Mouse (Mus musculus): ENCODE data around the gene Samd1. TPM values are rescaled to one million over a fixed set of nuclear protein-coding genes. Genes with fewer than 3 reads are reported as not detected.
"Not testable (repeated sequence)": the region's sequence is repeated elsewhere in the genome, so short reads cannot be mapped to it uniquely, and the experiment has no call there.

The Samd1 gene
- total RNA-seq, 2 experiments from 2014 or later = 28.4 to 32.3 TPM

DNA sequence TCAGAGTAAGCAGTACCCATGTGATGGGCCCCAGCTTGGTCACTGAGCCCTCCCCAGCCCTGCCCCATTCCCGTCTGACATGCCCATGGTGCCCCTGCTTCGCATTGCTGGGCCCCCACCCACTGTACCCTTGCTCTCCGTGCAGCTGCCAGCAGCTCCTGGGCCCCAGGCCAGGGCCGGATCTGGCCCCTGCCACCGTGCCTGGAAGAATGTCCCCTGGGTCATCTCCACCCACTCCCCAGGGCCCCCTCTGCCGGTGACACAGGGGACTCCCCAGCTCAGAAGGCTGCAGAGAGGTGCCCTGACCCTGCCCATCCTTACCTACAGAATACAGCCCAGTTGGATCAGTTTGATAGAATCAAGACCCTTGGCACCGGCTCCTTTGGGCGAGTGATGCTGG, 16.6 kb upstream of the Samd1 start:
- intact Hi-C loops (cut with DNase I) = no loop called here
- DNase-seq = peak; percentile 79 to 87

DNA sequence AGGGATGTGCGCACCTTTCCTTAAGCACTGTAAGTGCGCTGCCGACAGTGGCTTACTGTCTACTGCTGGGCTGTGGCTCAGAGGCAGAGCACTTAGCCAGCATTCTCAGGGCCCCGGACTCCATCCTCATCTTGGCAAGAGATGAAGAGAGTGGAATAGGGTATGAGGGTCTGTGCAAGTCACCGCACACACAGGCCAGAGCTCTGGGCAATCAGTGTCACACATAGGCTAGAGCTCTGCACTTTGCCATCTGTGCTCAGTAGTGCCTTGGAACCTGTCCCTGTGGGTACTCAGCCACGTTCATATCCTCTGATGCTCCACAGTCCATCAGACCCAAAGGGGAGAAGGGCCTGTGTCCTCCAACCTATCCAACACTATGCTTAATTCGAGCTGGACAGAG, 15.9 kb upstream of the Samd1 start:
- no peak for DNase-seq
- intact Hi-C loops (cut with DNase I) = no loop called here

DNA sequence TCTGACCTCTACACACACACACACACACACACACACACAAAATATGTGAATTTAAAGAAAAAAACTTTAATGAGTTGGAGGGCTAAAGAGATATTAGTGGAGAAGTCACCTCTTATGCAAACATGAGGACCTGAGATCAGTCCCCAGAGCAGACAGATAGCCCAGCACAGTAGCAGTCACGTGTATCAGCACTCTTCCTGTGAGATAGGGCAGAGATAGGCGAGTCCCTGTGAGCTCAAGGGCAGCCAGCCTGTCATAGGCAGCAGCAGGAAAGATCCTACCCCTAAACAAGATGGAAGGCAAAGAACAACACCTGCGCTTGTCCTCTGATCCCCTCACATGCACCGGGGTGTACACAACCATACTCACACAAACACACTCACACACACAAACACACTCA, 15.0 kb upstream of the Samd1 start:
- intact Hi-C loops (cut with DNase I) = no loop called here
- no peak for DNase-seq

DNA sequence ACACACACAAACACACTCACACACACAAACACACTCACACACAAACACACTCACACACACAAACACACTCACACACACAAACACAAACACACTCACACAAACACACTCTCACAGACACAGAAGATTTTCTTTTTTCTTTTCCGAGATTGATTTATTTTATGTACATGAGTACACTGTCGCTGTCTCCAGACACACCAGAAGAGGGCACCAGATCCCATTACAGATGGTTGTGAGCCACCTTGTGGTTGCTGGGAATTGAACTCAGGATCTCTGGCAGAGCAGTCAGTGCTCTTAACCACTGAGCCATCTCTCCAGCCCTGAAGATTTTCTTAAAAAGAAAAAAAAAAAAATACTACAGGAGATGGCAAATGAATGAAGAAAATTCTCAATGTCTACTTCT, 14.2 kb upstream of the Samd1 start:
- DNase-seq; intact Hi-C loops (cut with DNase I): not testable (repeated sequence)

GRCm38 (mm10) chr8:83989243-83989642, 8.2 kb upstream of the Samd1 start:
- intact Hi-C loops (cut with DNase I) = no loop called here
- no peak for DNase-seq

GRCm38 (mm10) chr8:83990170-83990569, 7.3 kb upstream of the Samd1 start:
- no peak for DNase-seq
- intact Hi-C loops (cut with DNase I) = no loop called here

DNA sequence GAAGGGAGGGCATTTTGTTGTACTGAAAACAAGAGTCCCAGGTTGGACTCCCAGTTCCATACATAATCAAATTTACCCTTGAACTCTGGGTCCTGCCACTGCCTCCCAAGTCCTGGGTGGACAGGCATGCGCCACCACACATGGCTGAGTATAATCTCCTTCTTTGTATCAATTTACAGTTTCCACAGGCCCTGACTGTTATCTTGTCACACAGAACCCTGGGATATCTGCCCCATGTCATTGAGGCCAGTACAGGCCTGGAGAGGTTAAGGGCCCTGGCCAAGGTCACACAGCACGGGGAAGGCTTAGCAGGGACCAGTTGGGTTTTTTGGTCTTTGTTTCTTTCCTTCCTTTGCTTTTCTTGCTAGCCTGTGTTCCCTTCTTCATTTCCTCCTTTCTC, 5.0 kb upstream of the Samd1 start:
- DNase-seq = no peak
- intact Hi-C loops (cut with DNase I) = no loop called here

GRCm38 (mm10) chr8:83994030-83994429, 3.4 kb upstream of the Samd1 start:
- DNase-seq = no peak
- intact Hi-C loops (cut with DNase I) = no loop called here

DNA sequence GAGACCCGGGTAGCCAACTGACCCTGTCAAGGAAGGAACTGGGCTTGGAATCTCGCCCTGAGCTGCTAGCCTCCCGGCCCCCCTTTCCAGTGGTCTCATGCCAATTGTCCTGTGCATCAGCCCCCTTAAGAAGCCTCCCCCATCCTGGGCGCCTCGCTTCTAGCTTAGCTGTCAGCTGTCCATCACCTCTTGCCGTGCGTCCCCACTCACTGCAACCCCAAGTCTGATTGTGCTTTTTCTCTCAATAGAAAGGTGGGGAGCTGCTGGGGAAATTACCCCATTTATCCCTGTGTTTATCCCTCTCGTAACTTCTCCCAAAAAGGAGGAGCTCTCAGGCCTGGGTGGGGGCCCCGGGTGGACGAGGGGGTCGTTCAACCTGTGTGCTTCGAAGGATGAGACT, 1.5 kb upstream of the Samd1 start:
- intact Hi-C loops (cut with DNase I) = loop anchor here (2.0 kb wide), 1 partner anchor 21 kb away; no protein-coding TSS in a partner anchor
- DNase-seq = peak in 1 of 2 experiments; percentile 13

GRCm38 (mm10) chr8:83996567-83997505, 636 bp upstream of the Samd1 start:
- DNase-seq = peak; percentile 88 to 93
- intact Hi-C loops (cut with DNase I) = loop anchor here (2.0 kb wide), 1 partner anchor 22 kb away; no protein-coding TSS in a partner anchor

GRCm38 (mm10) chr8:83998231-83999056, 972 bp downstream of the Samd1 start:
- intact Hi-C loops (cut with DNase I) = no loop called here
- DNase-seq = peak; percentile 63 to 73

- no peak for DNase-seq
- intact Hi-C loops (cut with DNase I) = no loop called here
Observed at GRCm38 (mm10) chr8:83999057-83999705, 1.7 kb downstream of the Samd1 start.

DNA sequence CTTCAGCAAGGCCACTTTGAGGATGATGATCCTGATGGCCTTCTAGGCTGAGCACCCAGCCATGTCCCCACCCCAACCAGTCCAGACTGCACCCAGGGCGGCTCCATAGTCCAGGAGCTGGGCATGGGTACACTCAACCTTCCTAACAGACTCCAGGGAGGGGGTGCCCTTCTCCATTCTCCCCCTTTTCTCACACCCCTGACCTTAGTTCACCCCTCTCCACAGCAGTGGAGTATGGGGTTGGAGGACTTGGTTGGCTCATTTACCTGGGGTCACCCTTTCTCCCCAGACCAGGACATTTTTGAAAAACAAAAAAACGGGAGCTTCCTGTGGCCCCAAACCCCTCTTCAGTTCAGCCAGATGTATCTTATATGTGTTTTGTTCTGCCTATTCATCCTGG, 2.4 kb downstream of the Samd1 start:
- no peak for DNase-seq
- intact Hi-C loops (cut with DNase I) = no loop called here

DNA sequence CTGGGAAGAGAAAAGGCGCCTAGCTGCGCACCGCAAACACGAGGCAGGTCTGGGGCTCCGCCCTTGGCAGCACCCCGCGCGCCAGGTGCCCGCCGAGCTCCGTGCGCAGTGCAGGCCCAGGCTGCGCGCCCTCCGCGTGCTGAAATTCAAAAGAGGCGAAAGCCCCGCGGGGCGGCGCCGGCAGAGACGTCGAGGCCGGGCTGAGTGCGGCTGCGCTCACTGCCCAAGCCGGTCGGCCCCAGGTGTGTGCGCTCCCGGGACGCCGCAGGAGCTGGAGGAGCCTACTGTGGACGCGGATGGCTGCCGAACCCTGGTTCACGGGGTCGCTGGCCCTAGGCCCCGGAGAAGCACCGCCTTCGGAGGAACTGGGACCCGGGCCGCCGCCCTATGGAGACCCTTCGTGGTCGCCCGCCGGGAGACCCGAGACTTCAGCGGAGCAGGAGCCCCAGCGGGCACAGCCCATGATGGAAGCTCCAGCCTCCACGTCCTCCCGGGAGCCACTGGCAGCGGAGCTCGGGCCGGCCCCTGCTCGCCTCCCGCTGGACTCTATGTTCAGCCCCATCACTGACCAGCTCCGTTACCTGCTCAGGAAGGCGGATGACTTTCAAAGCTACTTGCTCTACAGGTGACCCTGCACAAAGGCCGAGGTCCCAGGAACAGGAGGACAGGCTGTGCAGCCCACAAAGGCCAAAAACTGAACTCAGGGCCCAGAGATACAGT, 4.0 kb downstream of the Samd1 start, which contains the start of gene 1700067K01Rik:
Gene 1700067K01Rik, plus strand, starts transcription at position 222 of the 720 bp plus-strand sequence.
- intact Hi-C loops (cut with DNase I) = no loop called here
- no peak for DNase-seq

DNA sequence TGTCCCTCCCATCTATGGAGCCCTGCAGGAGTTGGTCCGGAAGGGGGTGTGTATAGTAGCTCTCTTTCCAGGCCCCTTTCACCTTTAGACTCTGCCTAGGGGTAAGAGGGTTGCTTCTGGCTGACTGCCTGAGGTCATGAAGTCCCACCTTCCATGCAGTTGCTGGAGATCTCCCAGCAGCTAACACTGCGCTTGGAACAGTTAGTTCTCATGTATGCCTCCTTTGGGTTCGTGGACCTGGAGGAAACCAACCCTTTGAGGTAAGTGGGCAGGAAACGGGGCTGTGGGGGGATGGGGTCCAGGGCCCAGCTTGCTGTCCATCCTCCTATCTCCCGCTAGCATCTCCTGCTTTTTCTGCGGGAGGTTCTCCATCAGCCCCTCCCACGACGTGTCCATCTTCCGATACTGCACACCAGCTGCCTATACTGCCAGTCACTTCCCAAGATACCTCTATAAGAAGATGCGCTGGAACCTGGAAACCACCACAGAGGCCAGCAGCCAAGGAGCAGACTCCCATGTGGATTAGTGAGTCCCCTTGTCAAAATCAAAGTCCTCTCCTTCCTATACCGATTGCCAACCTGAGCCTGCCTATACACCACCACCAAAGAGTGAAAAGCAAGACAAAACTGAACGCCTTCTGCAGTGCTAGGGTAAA, 5.6 kb downstream of the Samd1 start:
- intact Hi-C loops (cut with DNase I) = no loop called here
- DNase-seq = no peak

GRCm38 (mm10) chr8:84003612-84004246, 6.3 kb downstream of the Samd1 start:
- no peak for DNase-seq
- intact Hi-C loops (cut with DNase I) = no loop called here

- intact Hi-C loops (cut with DNase I) = no loop called here
- DNase-seq = peak; percentile 94 to 95
Observed at GRCm38 (mm10) chr8:84004533-84005201, 7.2 kb downstream of the Samd1 start.

GRCm38 (mm10) chr8:84005502-84005901, 8.0 kb downstream of the Samd1 start:
- DNase-seq; intact Hi-C loops (cut with DNase I): not testable (repeated sequence)

Data from heart, postnatal 14 days (tissue).